Mouse (Mus musculus) G1E (cell line): Measurements from ENCODE around the gene Efcab6.

Experiments used
- CTCF ChIP-seq: IDR thresholded peaks from 2 replicates; pipeline ENCODE4 v1.5.1; 2012; ENCODE audit warnings: low read depth, low read length, inconsistent platforms, mixed read lengths
- GATA1 ChIP-seq: IDR thresholded peaks from 2 replicates; pipeline ENCODE4 v1.6.1; 2012; ENCODE audit warnings: borderline replicate concordance, low read length, inconsistent platforms, mixed read lengths
- POLR2AphosphoS5 ChIP-seq: IDR thresholded peaks from 2 replicates; pipeline ENCODE4 v1.6.1; 2012; ENCODE audit warnings: low read depth, low read length, inconsistent platforms; ENCODE audit not compliant: insufficient replicate concordance
- TAL1 ChIP-seq: conservative IDR thresholded peaks from 2 replicates; pipeline ENCODE4 v1.6.1; 2012; ENCODE audit warnings: low read depth, low read length, inconsistent platforms, mixed read lengths

GRCm38 (mm10) chr15:84009366-84010083 lies 55.7 kb downstream of the Efcab6 start:
- TF ChIP-seq CTCF (no peak), TAL1 (no peak), GATA1 (no peak), POLR2AphosphoS5 (no peak)
